Mouse (Mus musculus): ENCODE results near the gene Ttc37. TPM values are rescaled to one million over a fixed set of nuclear protein-coding genes. Genes with fewer than 3 reads are reported as not detected.

Ttc37 gene
- polyA plus RNA-seq, 1 experiment, result 3.9 TPM

GRCm38 (mm10) chr13:76063548-76063947 lies 35.0 kb upstream of the Ttc37 start:
- Histone ChIP-seq H3K27me3 (ENCODE audit: control insufficient read depth, insufficient read depth, insufficient read length) (no peaks in the 10 kb centered on the region), H3K36me3 (ENCODE audit: control insufficient read depth, insufficient read depth) (no peaks in the 10 kb centered on the region)
- TF ChIP-seq CEBPB (IDR thresholded peaks at IDR 0.05; ENCODE audit: insufficient read depth, poor library complexity, severe bottlenecking) (no peak), POLR2AphosphoS2 (IDR thresholded peaks at IDR 0.05; ENCODE audit: insufficient read length, low read depth) (no peak), MAX (IDR thresholded peaks at IDR 0.05; ENCODE audit: low read depth) (no peak), POLR2A (IDR thresholded peaks at IDR 0.05; ENCODE audit: insufficient read length, low read depth) (no peak)

GRCm38 (mm10) chr13:76064363-76064945 lies 34.1 kb upstream of the Ttc37 start:
- no peak overlapping the region for H3K4me2 ChIP-seq (ENCODE audit: low read depth)
- H3K27me3 ChIP-seq (ENCODE audit: control insufficient read depth, insufficient read depth, insufficient read length), result no peaks in the 10 kb centered on the region
- H3K79me2 ChIP-seq (ENCODE audit: control insufficient read depth, insufficient read depth), result no peaks in the 10 kb centered on the region
- TF ChIP-seq REST (IDR thresholded peaks at IDR 0.05; ENCODE audit: insufficient read depth, insufficient read length) (no peak), MYOD1 (IDR thresholded peaks at IDR 0.05; ENCODE audit: control insufficient read depth in 1 of 3, insufficient read length in 2 of 3, low read depth in 2 of 3) (no peak), MAX (IDR thresholded peaks at IDR 0.05; ENCODE audit: low read depth) (no peak), POLR2A (IDR thresholded peaks at IDR 0.05; ENCODE audit: insufficient read length, low read depth) (no peak)
- H3K4me3 ChIP-seq, result no peak overlapping the region
- H3K36me3 ChIP-seq (ENCODE audit: control insufficient read depth, insufficient read depth), result no peaks in the 10 kb centered on the region
- H3ac ChIP-seq (ENCODE audit: control insufficient read depth, insufficient read length), result no peak overlapping the region

More at GRCm38 (mm10) chr13:76063548-76063947, 35.0 kb upstream of the Ttc37 start:
- Histone ChIP-seq H3K79me2 (ENCODE audit: control insufficient read depth, insufficient read depth) (no peaks in the 10 kb centered on the region), H3K4me3 (no peak overlapping the region), H3ac (ENCODE audit: control insufficient read depth, insufficient read length) (no peak overlapping the region), H3K4me2 (ENCODE audit: low read depth) (no peak overlapping the region)

- no peaks in the 10 kb centered on the region for H3K27me3 ChIP-seq (ENCODE audit: control insufficient read depth, insufficient read depth, insufficient read length)
- H3K36me3 ChIP-seq (ENCODE audit: control insufficient read depth, insufficient read depth), result peaks cover 3% of the 10 kb centered on the region
- H3K4me2 ChIP-seq (ENCODE audit: low read depth), result no peak overlapping the region
- H3K4me3 ChIP-seq, result no peak overlapping the region
- TF ChIP-seq MYOD1 (IDR thresholded peaks at IDR 0.05; ENCODE audit: control insufficient read depth in 1 of 3, insufficient read length in 2 of 3, low read depth in 2 of 3) (no peak), CEBPB (IDR thresholded peaks at IDR 0.05; ENCODE audit: insufficient read depth, poor library complexity, severe bottlenecking) (no peak), USF1 (IDR thresholded peaks at IDR 0.05; ENCODE audit: low read depth) (no peak), E2F4 (IDR thresholded peaks at IDR 0.05; ENCODE audit: insufficient read depth) (no peak), TCF3 (IDR thresholded peaks at IDR 0.05; ENCODE audit: insufficient read length, low read depth) (no peak), SRF (IDR thresholded peaks at IDR 0.05; ENCODE audit: control insufficient read depth, insufficient read length, low read depth) (no peak), TCF12 (IDR thresholded peaks at IDR 0.05; ENCODE audit: insufficient read depth, poor library complexity, severe bottlenecking) (no peak), POLR2A (IDR thresholded peaks at IDR 0.05; ENCODE audit: insufficient read length, low read depth) (no peak), MAX (IDR thresholded peaks at IDR 0.05; ENCODE audit: low read depth) (no peak), POLR2AphosphoS2 (IDR thresholded peaks at IDR 0.05; ENCODE audit: insufficient read length, low read depth) (no peak), MYOG (IDR thresholded peaks at IDR 0.05; ENCODE audit: control insufficient read depth in 1 of 3, insufficient read depth in 1 of 3, insufficient read length in 2 of 3, low read depth in 2 of 3) (no peak), REST (IDR thresholded peaks at IDR 0.05; ENCODE audit: insufficient read depth, insufficient read length) (no peak)
- no peak overlapping the region for H3ac ChIP-seq (ENCODE audit: control insufficient read depth, insufficient read length)
- H3K79me2 ChIP-seq (ENCODE audit: control insufficient read depth, insufficient read depth), result no peaks in the 10 kb centered on the region
Observed at GRCm38 (mm10) chr13:76074323-76074722, 24.2 kb upstream of the Ttc37 start.

- Histone ChIP-seq H3ac (ENCODE audit: control insufficient read depth, insufficient read length) (peak overlapping the region; percentile 56), H3K27me3 (ENCODE audit: control insufficient read depth, insufficient read depth, insufficient read length) (no peaks in the 10 kb centered on the region), H3K4me2 (ENCODE audit: low read depth) (peak overlapping the region; percentile 88), H3K4me3 (peak overlapping the region; percentile 73), H3K79me2 (ENCODE audit: control insufficient read depth, insufficient read depth) (peaks cover 20% of the 10 kb centered on the region), H3K36me3 (ENCODE audit: control insufficient read depth, insufficient read depth) (no peaks in the 10 kb centered on the region)
- TF ChIP-seq SRF (IDR thresholded peaks at IDR 0.05; ENCODE audit: control insufficient read depth, insufficient read length, low read depth) (no peak), MYOD1 (IDR thresholded peaks at IDR 0.05; ENCODE audit: control insufficient read depth in 1 of 3, insufficient read length in 2 of 3, low read depth in 2 of 3) (no peak), TCF3 (IDR thresholded peaks at IDR 0.05; ENCODE audit: insufficient read length, low read depth) (no peak), CEBPB (IDR thresholded peaks at IDR 0.05; ENCODE audit: insufficient read depth, poor library complexity, severe bottlenecking) (no peak), POLR2A (IDR thresholded peaks at IDR 0.05; ENCODE audit: insufficient read length, low read depth) (no peak), REST (IDR thresholded peaks at IDR 0.05; ENCODE audit: insufficient read depth, insufficient read length) (no peak), USF1 (IDR thresholded peaks at IDR 0.05; ENCODE audit: low read depth) (no peak), TCF12 (IDR thresholded peaks at IDR 0.05; ENCODE audit: insufficient read depth, poor library complexity, severe bottlenecking) (no peak), POLR2AphosphoS2 (IDR thresholded peaks at IDR 0.05; ENCODE audit: insufficient read length, low read depth) (no peak), MYOG (IDR thresholded peaks at IDR 0.05; ENCODE audit: control insufficient read depth in 1 of 3, insufficient read depth in 1 of 3, insufficient read length in 2 of 3, low read depth in 2 of 3) (no peak), E2F4 (IDR thresholded peaks at IDR 0.05; ENCODE audit: insufficient read depth) (no peak), MAX (IDR thresholded peaks at IDR 0.05; ENCODE audit: low read depth) (no peak)
Observed at GRCm38 (mm10) chr13:76098116-76098492, 430 bp upstream of the Ttc37 start.

- Histone ChIP-seq H3K4me2 (ENCODE audit: low read depth) (no peak overlapping the region), H3K27me3 (ENCODE audit: control insufficient read depth, insufficient read depth, insufficient read length) (no peaks in the 10 kb centered on the region), H3K4me3 (no peak overlapping the region), H3ac (ENCODE audit: control insufficient read depth, insufficient read length) (no peak overlapping the region), H3K79me2 (ENCODE audit: control insufficient read depth, insufficient read depth) (peaks cover 20% of the 10 kb centered on the region), H3K36me3 (ENCODE audit: control insufficient read depth, insufficient read depth) (peaks cover 6% of the 10 kb centered on the region)
- TF ChIP-seq E2F4 (IDR thresholded peaks at IDR 0.05; ENCODE audit: insufficient read depth), result no peak
- peak; percentile 74 for TF ChIP-seq CEBPB (IDR thresholded peaks at IDR 0.05; ENCODE audit: insufficient read depth, poor library complexity, severe bottlenecking)
- TF ChIP-seq MAX (IDR thresholded peaks at IDR 0.05; ENCODE audit: low read depth), result no peak
- no peak for TF ChIP-seq MYOG (IDR thresholded peaks at IDR 0.05; ENCODE audit: control insufficient read depth in 1 of 3, insufficient read depth in 1 of 3, insufficient read length in 2 of 3, low read depth in 2 of 3)
- no peak for TF ChIP-seq POLR2A (IDR thresholded peaks at IDR 0.05; ENCODE audit: insufficient read length, low read depth)
- TF ChIP-seq TCF12 (IDR thresholded peaks at IDR 0.05; ENCODE audit: insufficient read depth, poor library complexity, severe bottlenecking), result no peak
- TF ChIP-seq REST (IDR thresholded peaks at IDR 0.05; ENCODE audit: insufficient read depth, insufficient read length), result no peak
Observed at GRCm38 (mm10) chr13:76101989-76102388, 3.5 kb downstream of the Ttc37 start.
